Mouse (Mus musculus) liver, postnatal 0 days (tissue): ENCODE data around the gene Klhl5. TPM values are rescaled to one million over a fixed set of nuclear protein-coding genes. Genes with fewer than 3 reads are reported as not detected.

Experiments
- ATAC-seq: fragments of 200-750 bp; cut with Nextera tagmentation; 2 replicates; pipeline ENCODE4 v1.8.0; 2017; ENCODE audit warnings: mild to moderate bottlenecking, moderate library complexity
- DNase-seq: peaks from one replicate; pipeline ENCODE4 v3.0.0-alpha.2; 2016
- H3K27ac ChIP-seq: fragments of 300-500 bp; sonication (generic); 2 replicates; pipeline ENCODE4 v1.5.1; 2014; ENCODE audit warnings: antibody characterized with exemption, moderate library complexity, mild to moderate bottlenecking, low read depth
- H3K27me3 ChIP-seq: fragments of 300-500 bp; sonication (generic); 2 replicates; pipeline ENCODE4 v1.6.1; 2014; ENCODE audit warnings: low read length, control low read depth, mixed read lengths; ENCODE audit not compliant: insufficient read depth
- H3K36me3 ChIP-seq: fragments of 300-500 bp; sonication (generic); replicated peaks from 2 replicates; pipeline ENCODE4 v1.6.1; 2014; ENCODE audit warnings: mild to moderate bottlenecking, control low read depth, low read length, moderate library complexity, mixed read lengths; ENCODE audit not compliant: insufficient read depth
- H3K4me1 ChIP-seq: fragments of 300-500 bp; sonication (generic); 2 replicates; pipeline ENCODE4 v1.6.1; 2014; ENCODE audit warnings: antibody characterized with exemption, mild to moderate bottlenecking, control low read depth; ENCODE audit not compliant: insufficient read depth
- H3K4me2 ChIP-seq: fragments of 300-500 bp; sonication (generic); 2 replicates; pipeline ENCODE4 v1.6.1; 2014; ENCODE audit warnings: low read depth, mild to moderate bottlenecking, low read length, moderate library complexity, mixed read lengths
- H3K4me3 ChIP-seq: fragments of 300-500 bp; sonication (generic); 2 replicates; pipeline ENCODE4 v1.5.1; 2014; ENCODE audit warnings: low read depth, low read length
- H3K9ac ChIP-seq: fragments of 300-500 bp; sonication (generic); replicated peaks from 2 replicates; pipeline ENCODE4 v1.6.1; 2014; ENCODE audit warnings: mild to moderate bottlenecking, moderate library complexity
- H3K9me3 ChIP-seq: fragments of 300-500 bp; sonication (generic); 2 replicates; pipeline ENCODE4 v1.6.1; 2016; ENCODE audit warnings: mild to moderate bottlenecking, control low read depth, low read length, mixed read lengths
- CTCF ChIP-seq: sonication (generic); IDR thresholded peaks from 2 replicates; pipeline ENCODE4 v1.5.1; 2016; ENCODE audit warnings: antibody characterized with exemption, low read depth
- EP300 ChIP-seq: IDR thresholded peaks from 2 replicates; pipeline ENCODE4 v1.6.1; 2016; ENCODE audit warnings: antibody characterized with exemption, low read depth, mild to moderate bottlenecking
- WGBS: fragments of 180-500 bp; shearing (Covaris S2); extraction: QIAGEN DNeasy Blood & Tissue Kit; methylation state at CpG from one replicate; pipeline ENCODE4 v1.1.7; 2014; ENCODE audit not compliant: insufficient replicate concordance; 5-methylcytosine and 5-hydroxymethylcytosine counted together
- polyA plus RNA-seq: library from polyadenylated mRNA; unstranded; fragments of >200 nt; fragmentation: Nextera tagmentation; extraction: Ambion mirVana; gene quantifications from 2 replicates; pipeline ENCODE4 v1.2.1, GENCODE M21; 2015

Klhl5 gene
- polyA plus RNA-seq, 1 experiment from 2014 or later, result 5.2 TPM

DNA sequence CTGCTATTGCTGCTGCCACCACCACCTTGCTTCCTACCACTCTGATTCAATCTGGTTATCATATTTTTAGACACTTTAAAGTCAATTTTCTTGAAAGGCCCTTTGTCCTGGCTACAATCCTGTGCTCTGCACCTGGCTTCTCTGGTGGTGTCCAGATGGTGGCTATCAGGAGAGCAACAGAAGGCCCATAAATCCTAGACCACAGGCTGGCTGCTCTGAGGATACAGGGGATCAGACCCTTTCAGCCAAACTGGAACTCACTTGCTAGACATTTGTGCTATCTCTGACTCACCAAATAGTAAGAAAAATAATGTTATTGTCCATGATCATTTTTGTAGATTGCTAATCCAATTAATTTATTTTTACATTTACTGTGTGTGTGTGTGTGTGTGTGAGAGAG is 13.6 kb upstream of the Klhl5 start:
- no peak overlapping the region for H3K27ac ChIP-seq
- H3K9me3 ChIP-seq, result no peaks in the 10 kb centered on the region
- no peak overlapping the region for H3K9ac ChIP-seq
- H3K27me3 ChIP-seq, result no peaks in the 10 kb centered on the region
- no peak overlapping the region for H3K4me2 ChIP-seq
- ATAC-seq, result no peak
- peaks cover 5% of the 10 kb centered on the region; the same call in 1 of the 2 replicates for H3K4me1 ChIP-seq
- no peak for TF ChIP-seq EP300
- H3K4me3 ChIP-seq, result no peak overlapping the region
- DNase-seq, result no peak
- no peaks in the 10 kb centered on the region for H3K36me3 ChIP-seq

DNA sequence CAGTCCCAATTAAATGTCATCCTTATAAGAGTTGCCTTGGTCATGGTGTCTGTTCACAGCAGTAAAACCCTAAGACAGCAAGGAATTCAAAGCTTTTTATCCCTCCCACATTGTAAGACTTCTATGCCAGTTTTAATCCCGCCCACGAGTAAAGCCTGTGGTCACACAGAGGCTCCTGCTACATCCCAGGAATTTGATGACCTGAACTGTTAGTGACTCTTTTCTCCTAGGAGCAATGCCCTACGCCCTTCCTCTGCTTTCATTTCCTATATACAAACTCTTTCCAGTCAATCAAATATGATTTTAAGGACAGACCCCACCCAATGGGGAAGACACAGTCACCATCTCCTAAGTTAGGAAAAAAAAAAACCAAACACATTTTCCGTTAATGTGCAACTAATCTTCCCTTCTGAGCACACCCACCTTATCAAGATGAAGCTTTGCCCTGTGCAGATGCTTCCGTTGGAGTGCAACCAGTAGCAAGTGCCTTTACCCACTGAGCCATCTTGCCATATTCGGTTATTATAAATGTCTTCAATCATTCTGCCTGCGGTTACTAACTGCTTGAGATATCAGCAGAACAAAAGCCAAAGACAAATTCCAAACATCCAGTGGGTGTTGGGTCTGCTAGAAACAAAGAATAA is 12.3 kb upstream of the Klhl5 start:
- WGBS, result 71% methylated on average over 7 of the region's 7 CpGs

DNA sequence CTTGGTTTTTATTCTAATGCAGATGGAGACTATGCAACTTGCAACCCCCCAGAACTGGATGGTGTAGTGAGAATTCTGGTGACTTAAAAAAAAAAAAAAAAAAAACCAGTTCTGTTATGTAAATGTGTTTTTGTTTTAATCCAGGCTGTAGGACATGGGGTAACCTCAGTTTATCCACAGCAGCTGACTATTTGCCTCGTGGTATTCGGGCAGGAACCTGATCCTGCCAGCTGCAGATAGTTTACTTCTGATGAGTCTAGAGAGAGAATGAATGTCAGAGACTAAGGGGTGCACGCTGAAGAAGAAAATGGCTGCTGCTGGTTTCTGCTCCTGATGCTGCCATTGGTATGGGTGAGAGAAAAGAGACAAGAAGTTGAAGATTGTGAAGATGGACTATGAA is 11.3 kb upstream of the Klhl5 start:
- Histone ChIP-seq H3K9me3 (no peaks in the 10 kb centered on the region), H3K4me2 (no peak overlapping the region), H3K4me3 (no peak overlapping the region), H3K36me3 (no peaks in the 10 kb centered on the region), H3K4me1 (peaks cover 5% of the 10 kb centered on the region; the same call in 1 of the 2 replicates), H3K9ac (no peak overlapping the region), H3K27me3 (no peaks in the 10 kb centered on the region), H3K27ac (no peak overlapping the region)
- DNase-seq, result no peak
- TF ChIP-seq CTCF (no peak), EP300 (no peak)
- ATAC-seq, result no peak
- WGBS, result 75% methylated on average over 3 of the region's 3 CpGs

More for the DNA sequence above, 12.3 kb upstream of the Klhl5 start:
- Histone ChIP-seq H3K4me1 (peaks cover 5% of the 10 kb centered on the region; the same call in 1 of the 2 replicates), H3K27me3 (no peaks in the 10 kb centered on the region), H3K9me3 (no peaks in the 10 kb centered on the region), H3K4me2 (no peak overlapping the region), H3K4me3 (no peak overlapping the region), H3K36me3 (no peaks in the 10 kb centered on the region), H3K27ac (no peak overlapping the region), H3K9ac (no peak overlapping the region)
- TF ChIP-seq CTCF (no peak), EP300 (no peak)
- ATAC-seq, result no peak
- DNase-seq, result no peak

DNA sequence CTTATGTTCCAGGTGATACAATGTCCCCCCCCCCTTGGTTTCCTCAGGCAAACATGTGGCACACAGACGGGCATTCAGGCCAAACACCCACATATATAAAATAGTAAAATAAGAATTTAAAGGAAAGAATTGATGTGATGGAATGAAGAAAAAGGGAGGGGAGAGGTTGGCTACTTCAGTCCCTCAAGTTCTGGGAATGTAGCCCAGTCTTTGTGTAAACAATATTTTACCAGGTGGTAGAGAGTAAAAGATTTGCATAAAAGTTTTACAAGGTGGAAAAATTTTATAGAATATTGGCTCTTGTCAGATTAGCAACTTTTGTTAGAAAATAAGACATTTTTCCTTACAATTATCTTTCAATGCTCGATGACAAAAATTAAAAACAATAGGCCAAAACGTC is 10.5 kb upstream of the Klhl5 start:
- no peak overlapping the region for H3K4me3 ChIP-seq
- H3K9ac ChIP-seq, result no peak overlapping the region
- H3K36me3 ChIP-seq, result no peaks in the 10 kb centered on the region
- ATAC-seq (no peak), DNase-seq (no peak)
- no peaks in the 10 kb centered on the region for H3K27me3 ChIP-seq
- TF ChIP-seq CTCF (no peak), EP300 (no peak)
- WGBS, result 67% methylated on average over 3 of the region's 3 CpGs
- no peak overlapping the region for H3K27ac ChIP-seq
- peaks cover 4% of the 10 kb centered on the region for H3K4me1 ChIP-seq
- no peak overlapping the region for H3K4me2 ChIP-seq
- no peaks in the 10 kb centered on the region for H3K9me3 ChIP-seq

DNA sequence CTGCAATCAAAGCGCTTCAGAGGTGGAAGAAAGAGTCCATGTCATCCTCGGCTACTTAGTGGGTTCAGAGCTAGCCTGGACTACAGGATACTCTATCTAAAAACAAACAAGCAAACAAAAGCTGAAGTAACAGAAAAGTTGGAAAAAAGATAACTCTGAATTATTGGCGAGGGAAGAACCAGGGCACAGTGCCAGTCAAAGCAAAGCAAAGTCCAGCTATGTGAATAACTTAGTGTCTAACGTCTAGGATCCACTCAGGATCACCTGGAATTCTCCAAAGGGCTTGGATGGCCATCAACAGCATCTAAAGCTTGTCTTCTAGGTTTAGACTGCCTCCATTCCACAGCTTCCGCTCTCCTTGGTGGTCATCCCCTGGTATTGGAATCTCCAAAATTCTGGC is 9.9 kb upstream of the Klhl5 start:
- WGBS, result 71% methylated on average over 5 of the region's 5 CpGs
- Histone ChIP-seq H3K36me3 (no peaks in the 10 kb centered on the region), H3K9me3 (no peaks in the 10 kb centered on the region), H3K4me2 (no peak overlapping the region), H3K27ac (no peak overlapping the region), H3K9ac (no peak overlapping the region), H3K27me3 (no peaks in the 10 kb centered on the region), H3K4me3 (no peak overlapping the region), H3K4me1 (peaks cover 3% of the 10 kb centered on the region; the same call in 1 of the 2 replicates)
- ATAC-seq, result no peak
- no peak for DNase-seq
- TF ChIP-seq EP300, result no peak
- no peak for TF ChIP-seq CTCF

DNA sequence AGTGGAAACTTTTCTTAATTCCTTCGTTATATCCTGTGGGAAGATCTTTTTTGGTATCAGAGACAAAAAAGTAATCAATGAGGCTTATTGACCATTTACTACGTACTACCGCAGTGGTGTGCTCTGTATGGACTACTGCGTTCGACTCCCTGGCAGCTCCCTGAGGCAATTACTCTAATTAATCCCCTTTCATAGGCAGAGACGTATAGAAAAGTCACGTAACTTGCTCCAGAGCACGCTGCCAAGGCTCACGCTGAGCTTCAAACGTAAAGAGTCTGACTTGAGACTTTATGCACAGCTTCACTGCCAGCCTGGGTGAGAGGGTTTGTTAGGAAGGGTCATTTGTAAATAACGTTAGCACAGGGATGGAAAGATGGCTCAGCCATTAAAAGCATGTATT is 7.3 kb upstream of the Klhl5 start:
- Histone ChIP-seq H3K9me3 (no peaks in the 10 kb centered on the region), H3K27ac (no peak overlapping the region), H3K9ac (no peak overlapping the region), H3K4me2 (no peak overlapping the region), H3K4me3 (no peak overlapping the region), H3K4me1 (peaks cover 3% of the 10 kb centered on the region; the same call in 1 of the 2 replicates), H3K36me3 (no peaks in the 10 kb centered on the region), H3K27me3 (no peaks in the 10 kb centered on the region)
- no peak for ATAC-seq
- whole genome bisulfite sequencing, result 84% methylated on average over 11 of the region's 11 CpGs
- no peak for TF ChIP-seq CTCF
- DNase-seq, result no peak

DNA sequence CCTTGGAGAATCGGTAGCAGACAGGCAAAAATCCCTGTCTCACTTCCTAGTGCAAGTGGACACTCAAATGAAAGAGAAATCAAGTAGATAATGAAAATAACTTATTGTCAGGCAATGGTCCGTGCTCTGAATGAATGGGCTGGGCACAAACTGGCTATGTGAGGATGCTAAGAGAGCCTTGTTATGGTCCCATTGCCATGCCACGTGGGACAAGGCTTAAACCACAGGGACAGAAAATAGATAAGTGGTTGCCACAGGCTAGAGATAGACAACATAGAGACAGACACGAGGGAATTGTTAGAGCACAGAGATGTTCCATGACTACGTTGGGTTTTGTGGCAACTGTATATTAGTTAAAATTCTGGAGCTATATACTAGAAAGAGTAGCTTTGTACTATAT is 6.1 kb upstream of the Klhl5 start:
- Histone ChIP-seq H3K4me1 (peaks cover 3% of the 10 kb centered on the region; the same call in 1 of the 2 replicates), H3K9ac (no peak overlapping the region), H3K36me3 (no peaks in the 10 kb centered on the region), H3K4me3 (no peak overlapping the region), H3K27ac (no peak overlapping the region), H3K27me3 (no peaks in the 10 kb centered on the region), H3K9me3 (no peaks in the 10 kb centered on the region), H3K4me2 (no peak overlapping the region)
- no peak for TF ChIP-seq CTCF
- no peak for TF ChIP-seq EP300
- ATAC-seq, result no peak
- no peak for DNase-seq
- 44% methylated on average over 5 of the region's 5 CpGs for WGBS
